Mouse (Mus musculus) forebrain, embryonic 15.5 days (tissue): ENCODE data around the gene Cyp4a31. TPM values are rescaled to one million over a fixed set of nuclear protein-coding genes. Genes with fewer than 3 reads are reported as not detected.
"Not testable (repeated sequence)": the region's sequence is repeated elsewhere in the genome, so short reads cannot be mapped to it uniquely, and the experiment has no call there.

Experiments
- ATAC-seq: fragments of 200-750 bp; cut with Nextera tagmentation; replicated peaks from 2 replicates; pipeline ENCODE4 v1.8.0; 2017; ENCODE audit warnings: mild to moderate bottlenecking, moderate TSS enrichment, moderate library complexity
- H3K27ac ChIP-seq: fragments of 300-500 bp; sonication (generic); replicated peaks from 2 replicates; pipeline ENCODE4 v1.5.1; 2015; ENCODE audit warnings: mild to moderate bottlenecking, inconsistent platforms
- H3K27me3 ChIP-seq: fragments of 300-500 bp; sonication (generic); 2 replicates; pipeline ENCODE4 v1.6.1; 2015; ENCODE audit warnings: inconsistent platforms
- H3K36me3 ChIP-seq: fragments of 300-500 bp; sonication (generic); 2 replicates; pipeline ENCODE4 v1.6.1; 2015; ENCODE audit warnings: mild to moderate bottlenecking, inconsistent platforms
- H3K4me1 ChIP-seq: fragments of 300-500 bp; sonication (generic); 2 replicates; pipeline ENCODE4 v1.6.1; 2015; ENCODE audit warnings: inconsistent platforms
- H3K4me2 ChIP-seq: fragments of 300-500 bp; sonication (generic); replicated peaks from 2 replicates; pipeline ENCODE4 v1.6.1; 2015; ENCODE audit warnings: mild to moderate bottlenecking, inconsistent platforms
- H3K4me3 ChIP-seq: fragments of 300-500 bp; sonication (generic); 2 replicates; pipeline ENCODE4 v1.5.1; 2015; ENCODE audit warnings: mild to moderate bottlenecking, inconsistent platforms
- H3K9ac ChIP-seq: fragments of 300-500 bp; sonication (generic); replicated peaks from 2 replicates; pipeline ENCODE4 v1.6.1; 2015; ENCODE audit warnings: mild to moderate bottlenecking, inconsistent platforms
- H3K9me3 ChIP-seq: fragments of 300-500 bp; sonication (generic); 2 replicates; pipeline ENCODE4 v1.6.1; 2016; ENCODE audit warnings: inconsistent platforms
- WGBS: fragments of 180-500 bp; shearing (Covaris S2); methylation state at CpG from one replicate; pipeline ENCODE4 v1.1.7; 2015; ENCODE audit warnings: mixed read lengths; 5-methylcytosine and 5-hydroxymethylcytosine counted together
- polyA plus RNA-seq: library from polyadenylated mRNA; unstranded; fragments of >200 nt; fragmentation: Nextera tagmentation; extraction: Ambion mirVana; gene quantifications from 2 replicates; pipeline ENCODE4 v1.2.1, GENCODE M21; 2015

Gene Cyp4a31
- polyA plus RNA-seq: not detected in 2 replicates

GRCm38 (mm10) chr4:115563401-115563800 is at the start of gene Cyp4a31:
Gene Cyp4a31 (plus strand): TSS chr4:115563649.
- ATAC-seq: no peak
- Histone ChIP-seq H3K4me3 (no peak within 1 kb of the TSS), H3K4me1 (no peaks in the 10 kb centered on the region), H3K27ac (no peak within 1 kb of the TSS), H3K4me2 (no peak within 1 kb of the TSS), H3K9me3 (no peaks in the 10 kb centered on the region), H3K27me3 (no peaks in the 10 kb centered on the region), H3K36me3 (no peaks in the 10 kb centered on the region), H3K9ac (no peak within 1 kb of the TSS)
- 85% methylated on average over 3 of the region's 3 CpGs for WGBS

GRCm38 (mm10) chr4:115513964-115514363 is 49.5 kb upstream of the Cyp4a31 start:
- not testable (repeated sequence) for H3K27ac ChIP-seq, H3K4me3 ChIP-seq, H3K4me2 ChIP-seq, H3K9me3 ChIP-seq, H3K4me1 ChIP-seq, H3K27me3 ChIP-seq, H3K9ac ChIP-seq, ATAC-seq, H3K36me3 ChIP-seq

GRCm38 (mm10) chr4:115518000-115518399 is 45.4 kb upstream of the Cyp4a31 start, which contains the start of gene Cyp4a10:
Gene Cyp4a10 (plus strand): TSS chr4:115518264.
- not testable (repeated sequence) for H3K27ac ChIP-seq, H3K9ac ChIP-seq, ATAC-seq, H3K27me3 ChIP-seq, H3K4me3 ChIP-seq, H3K9me3 ChIP-seq, H3K4me2 ChIP-seq, H3K4me1 ChIP-seq, H3K36me3 ChIP-seq
- WGBS: 90% methylated on average over 5 of the region's 5 CpGs

GRCm38 (mm10) chr4:115519444-115519843 is 44.0 kb upstream of the Cyp4a31 start:
- Histone ChIP-seq H3K4me2 (no peak overlapping the region), H3K4me3 (no peak overlapping the region), H3K4me1 (no peaks in the 10 kb centered on the region), H3K27me3 (no peaks in the 10 kb centered on the region), H3K9me3 (no peaks in the 10 kb centered on the region), H3K36me3 (no peaks in the 10 kb centered on the region), H3K9ac (no peak overlapping the region), H3K27ac (no peak overlapping the region)
- ATAC-seq: no peak
- WGBS: 81% methylated on average over 4 of the region's 4 CpGs

- H3K4me2 ChIP-seq: no peak overlapping the region
- no peaks in the 10 kb centered on the region for H3K36me3 ChIP-seq
- H3K27ac ChIP-seq: no peak overlapping the region
- no peaks in the 10 kb centered on the region for H3K27me3 ChIP-seq
- WGBS: 100% methylated on average over 2 of the region's 2 CpGs
- ATAC-seq: no peak
- H3K4me3 ChIP-seq: no peak overlapping the region
- H3K9me3 ChIP-seq: no peaks in the 10 kb centered on the region
- no peak overlapping the region for H3K9ac ChIP-seq
- no peaks in the 10 kb centered on the region for H3K4me1 ChIP-seq
Observed at GRCm38 (mm10) chr4:115521766-115522165, 41.7 kb upstream of the Cyp4a31 start.

GRCm38 (mm10) chr4:115545101-115545500 is 18.3 kb upstream of the Cyp4a31 start:
- Histone ChIP-seq H3K27me3 (no peaks in the 10 kb centered on the region), H3K27ac (no peak overlapping the region), H3K4me1 (no peaks in the 10 kb centered on the region), H3K9ac (no peak overlapping the region), H3K9me3 (no peaks in the 10 kb centered on the region), H3K36me3 (no peaks in the 10 kb centered on the region), H3K4me3 (no peak overlapping the region), H3K4me2 (no peak overlapping the region)
- WGBS: 33% methylated on average over 1 of the region's 1 CpGs
- ATAC-seq: no peak

GRCm38 (mm10) chr4:115546141-115546828 is 17.2 kb upstream of the Cyp4a31 start:
- ATAC-seq: no peak
- WGBS: 91% methylated on average over 2 of the region's 2 CpGs
- Histone ChIP-seq H3K9ac (no peak overlapping the region), H3K4me2 (no peak overlapping the region), H3K36me3 (no peaks in the 10 kb centered on the region), H3K4me3 (no peak overlapping the region), H3K27ac (no peak overlapping the region), H3K9me3 (no peaks in the 10 kb centered on the region), H3K27me3 (no peaks in the 10 kb centered on the region), H3K4me1 (no peaks in the 10 kb centered on the region)

- Histone ChIP-seq H3K9me3 (no peaks in the 10 kb centered on the region), H3K4me1 (no peaks in the 10 kb centered on the region), H3K4me2 (no peak overlapping the region), H3K27me3 (no peaks in the 10 kb centered on the region), H3K36me3 (no peaks in the 10 kb centered on the region), H3K9ac (no peak overlapping the region), H3K4me3 (no peak overlapping the region), H3K27ac (no peak overlapping the region)
- no peak for ATAC-seq
- WGBS: 90% methylated on average over 3 of the region's 3 CpGs
Observed at GRCm38 (mm10) chr4:115552726-115553125, 10.7 kb upstream of the Cyp4a31 start.

- 69% methylated on average over 2 of the region's 2 CpGs for WGBS
- H3K9me3 ChIP-seq: no peaks in the 10 kb centered on the region
- ATAC-seq: no peak
- no peaks in the 10 kb centered on the region for H3K27me3 ChIP-seq
- no peak overlapping the region for H3K4me3 ChIP-seq
- no peak overlapping the region for H3K27ac ChIP-seq
- H3K9ac ChIP-seq: no peak overlapping the region
- no peak overlapping the region for H3K4me2 ChIP-seq
- no peaks in the 10 kb centered on the region for H3K36me3 ChIP-seq
- no peaks in the 10 kb centered on the region for H3K4me1 ChIP-seq
Observed at GRCm38 (mm10) chr4:115555513-115555912, 7.9 kb upstream of the Cyp4a31 start.

- Histone ChIP-seq H3K27ac (no peak overlapping the region), H3K9me3 (no peaks in the 10 kb centered on the region), H3K9ac (no peak overlapping the region), H3K4me1 (no peaks in the 10 kb centered on the region), H3K27me3 (no peaks in the 10 kb centered on the region), H3K36me3 (no peaks in the 10 kb centered on the region), H3K4me2 (no peak overlapping the region), H3K4me3 (no peak overlapping the region)
- ATAC-seq: no peak
- WGBS: 57% methylated on average over 4 of the region's 4 CpGs
Observed at GRCm38 (mm10) chr4:115557861-115558561, 5.4 kb upstream of the Cyp4a31 start.

- not testable (repeated sequence) for H3K4me2 ChIP-seq, H3K4me3 ChIP-seq, H3K9me3 ChIP-seq, H3K27ac ChIP-seq, H3K36me3 ChIP-seq, H3K27me3 ChIP-seq, ATAC-seq, H3K9ac ChIP-seq, H3K4me1 ChIP-seq
- 58% methylated on average over 5 of the region's 5 CpGs for WGBS
Observed at GRCm38 (mm10) chr4:115561236-115561635, 2.2 kb upstream of the Cyp4a31 start.

- H3K4me1 ChIP-seq, H3K36me3 ChIP-seq, H3K27me3 ChIP-seq, ATAC-seq, H3K4me2 ChIP-seq, H3K9me3 ChIP-seq, H3K9ac ChIP-seq, H3K27ac ChIP-seq, H3K4me3 ChIP-seq: not testable (repeated sequence)
- 93% methylated on average over 6 of the region's 6 CpGs for WGBS
Observed at GRCm38 (mm10) chr4:115564469-115565225, 1.2 kb downstream of the Cyp4a31 start.
